Mouse (Mus musculus) c-Kit-positive CD71-negative TER-119-negative erythroid progenitor cells, embryonic 14.5 days (primary cell): ENCODE data around the gene Myo18a.

Experiments used
- DNase-seq: peaks from one replicate; pipeline ENCODE4 v3.0.0-alpha.2; 2013; ENCODE audit warnings: low read depth

The Myo18a gene

DNA sequence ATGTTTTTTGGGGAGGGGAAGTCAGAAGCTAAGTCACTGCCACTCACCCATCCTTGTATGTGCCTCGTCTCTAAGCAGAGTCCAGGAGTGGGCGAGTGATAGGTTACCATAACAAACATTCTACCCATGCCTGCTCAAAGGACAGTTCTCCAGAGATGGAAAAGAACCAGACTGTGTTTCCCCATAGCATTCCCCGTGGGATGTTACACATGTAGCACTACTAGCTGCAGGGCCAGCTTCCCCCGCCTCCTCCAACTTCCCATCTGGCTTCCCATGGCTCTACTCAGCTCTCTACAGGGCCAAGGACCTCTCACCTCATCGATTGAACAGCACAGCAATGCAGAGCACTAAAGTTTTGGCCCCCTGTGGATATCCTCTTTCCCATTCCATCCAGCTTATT, 32.2 kb downstream of the Myo18a start:
- no peak for DNase-seq

- no peak for DNase-seq
Observed at GRCm38 (mm10) chr11:77800491-77800868, 37.4 kb downstream of the Myo18a start.

DNA sequence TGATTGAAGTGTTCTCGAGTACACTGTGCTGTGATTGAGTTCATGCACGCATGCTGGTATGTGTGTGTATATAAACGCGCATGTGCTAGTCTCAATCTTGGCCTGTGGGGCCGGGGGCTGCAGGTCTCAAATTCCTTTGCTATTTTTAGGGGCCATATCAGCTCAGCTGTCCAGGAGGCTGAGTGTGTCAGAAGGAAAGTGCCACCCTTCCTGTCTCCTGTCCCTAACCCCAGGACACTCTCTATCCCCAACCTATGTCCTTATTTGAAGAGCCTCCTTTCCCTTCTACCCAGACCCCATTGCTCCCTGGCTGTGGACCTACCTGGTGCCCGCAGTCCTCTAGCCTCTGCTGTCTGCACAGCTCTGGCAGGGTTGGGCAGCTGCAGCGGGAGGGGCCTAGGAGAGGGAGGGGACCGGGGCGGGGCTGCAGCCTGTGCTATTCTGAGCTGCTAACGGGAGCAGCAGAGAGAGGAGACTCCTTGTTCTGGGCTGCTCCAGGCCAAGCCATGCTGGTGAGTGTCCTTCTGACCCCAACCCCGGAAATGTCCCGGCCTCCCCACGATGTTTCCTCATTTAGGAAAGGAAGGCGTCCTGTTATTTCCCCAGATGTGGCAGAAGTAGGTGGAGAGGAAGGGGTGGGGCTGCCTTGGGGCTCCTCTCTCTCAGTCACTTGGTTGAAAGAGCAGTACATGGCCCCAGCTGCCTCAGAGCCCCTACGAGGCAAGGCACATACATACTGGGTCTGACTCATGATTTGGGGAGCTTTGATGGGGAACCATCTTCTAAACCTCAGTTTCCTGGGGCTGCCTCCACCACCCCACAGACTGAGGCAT, 38.0 kb downstream of the Myo18a start:
- DNase-seq, result no peak

- no peak for DNase-seq
Observed at GRCm38 (mm10) chr11:77802341-77802865, 39.4 kb downstream of the Myo18a start.

DNA sequence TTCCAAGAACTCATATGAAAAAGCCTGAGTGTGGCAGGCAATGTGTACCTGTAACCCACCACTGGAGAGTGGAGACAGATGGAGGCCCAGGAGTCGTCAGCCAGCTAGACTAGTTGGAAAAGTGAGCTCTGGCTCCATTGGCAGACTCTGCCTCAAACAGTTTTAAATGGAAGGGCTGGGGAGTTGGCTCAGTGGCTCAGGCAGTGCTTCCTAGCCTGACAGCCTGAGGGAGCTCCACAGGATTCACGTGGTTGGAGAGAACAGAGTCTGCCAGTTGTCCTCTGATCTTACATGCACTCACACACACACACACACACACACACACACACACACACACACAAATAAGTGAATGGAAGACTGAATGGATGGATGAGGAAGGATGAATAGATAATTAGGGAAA, 43.2 kb downstream of the Myo18a start:
- DNase-seq, result no peak

DNA sequence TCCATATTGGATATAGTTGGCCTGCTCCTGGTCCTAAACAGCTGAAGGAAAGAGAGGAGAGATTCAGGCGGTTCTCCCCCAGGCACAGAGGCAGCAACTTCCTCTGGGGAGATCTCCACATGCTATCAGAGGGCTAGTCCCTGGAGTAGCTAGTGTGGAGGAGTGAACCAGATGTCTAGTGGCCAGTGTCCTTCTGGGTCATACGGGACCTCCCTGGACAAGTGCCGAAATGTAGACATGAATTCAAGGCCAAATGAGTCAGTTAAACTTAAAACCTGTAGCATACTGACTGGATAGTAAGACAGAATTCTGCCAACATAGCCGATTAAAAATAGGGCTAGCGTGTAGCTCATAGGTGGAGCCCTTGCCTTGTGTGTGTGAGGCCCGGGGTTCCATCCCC, 43.8 kb downstream of the Myo18a start:
- no peak for DNase-seq

- DNase-seq, result no peak
Observed at GRCm38 (mm10) chr11:77808051-77808465, 45.0 kb downstream of the Myo18a start.

DNA sequence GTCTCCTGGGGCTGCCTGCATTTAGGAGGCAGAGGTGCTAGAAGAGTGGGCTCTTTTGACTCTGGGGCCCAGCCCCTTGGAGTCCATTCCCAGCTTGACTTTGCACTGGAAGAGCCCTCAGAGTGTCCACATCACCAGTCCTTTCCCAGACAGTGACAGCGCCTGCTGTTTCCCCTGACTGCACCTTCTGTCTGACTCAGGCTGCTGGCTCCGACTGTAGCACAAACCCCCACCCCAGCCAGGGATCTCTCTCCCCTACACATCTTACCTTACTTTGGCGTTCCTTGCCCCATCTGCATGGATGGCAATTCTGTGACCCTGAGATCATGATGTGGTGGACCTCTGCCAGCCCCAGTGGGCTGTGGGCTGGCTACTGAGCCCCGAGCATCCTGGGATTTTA, 46.2 kb downstream of the Myo18a start:
- no peak for DNase-seq

DNA sequence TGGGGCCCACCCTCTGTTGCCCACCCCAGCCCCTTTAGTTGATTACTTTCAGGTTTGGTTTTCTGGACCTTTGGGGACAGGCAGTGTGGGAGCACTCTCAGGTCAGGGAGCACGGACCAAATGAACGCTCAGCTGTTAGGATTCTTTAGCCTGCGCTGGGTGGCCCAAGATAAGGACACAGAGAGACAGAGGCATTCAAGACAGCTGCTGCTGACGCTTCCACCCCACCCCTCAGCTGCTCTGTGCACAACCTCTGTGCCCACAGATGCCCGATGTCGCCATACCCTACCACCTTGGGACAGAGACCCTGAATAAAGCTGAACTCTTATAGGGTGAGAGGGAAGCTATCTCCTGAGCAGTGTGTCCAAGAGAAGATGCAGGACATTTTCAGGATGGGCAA, 47.0 kb downstream of the Myo18a start:
- DNase-seq, result no peak

DNA sequence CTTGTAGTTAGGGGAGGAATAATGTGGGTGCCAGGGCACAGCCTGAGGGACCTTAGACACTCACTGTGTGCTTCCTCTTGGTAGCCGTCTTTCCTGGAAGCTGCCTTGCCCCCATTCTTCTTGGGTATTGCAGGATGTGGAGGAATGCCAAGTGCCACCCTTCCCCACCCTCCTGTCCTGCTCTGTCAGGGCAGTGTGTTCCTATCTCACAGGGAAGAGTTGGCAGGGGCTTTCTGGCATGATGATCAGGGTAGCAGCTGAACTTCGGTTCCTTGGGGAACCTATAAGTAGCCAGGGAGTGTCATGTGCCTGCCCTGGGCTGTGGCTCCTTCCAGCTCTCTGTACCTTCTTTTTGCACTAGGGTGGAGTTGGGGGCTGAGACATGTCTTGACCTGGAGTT, 50.9 kb downstream of the Myo18a start:
- DNase-seq, result no peak

DNA sequence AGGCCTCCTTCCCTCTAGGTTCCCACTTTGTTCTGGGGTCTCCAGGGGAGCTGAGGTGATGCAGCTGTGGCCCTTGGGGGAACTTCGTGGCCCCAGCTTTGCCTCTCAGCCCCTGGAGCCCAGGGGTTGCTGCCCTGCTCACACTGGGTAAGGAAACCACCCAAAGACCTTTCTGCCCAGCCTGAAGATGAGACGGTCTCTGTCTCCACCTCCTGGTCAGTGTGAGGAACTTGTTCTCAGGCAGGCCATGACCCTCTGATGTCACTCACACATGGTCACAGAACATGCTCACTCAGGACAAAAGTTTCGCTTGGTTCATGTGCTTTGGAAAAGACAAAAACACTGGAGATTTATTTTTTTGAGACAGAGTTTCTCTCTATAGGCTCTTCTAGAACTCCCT, 53.0 kb downstream of the Myo18a start:
- DNase-seq, result peak; percentile 76

DNA sequence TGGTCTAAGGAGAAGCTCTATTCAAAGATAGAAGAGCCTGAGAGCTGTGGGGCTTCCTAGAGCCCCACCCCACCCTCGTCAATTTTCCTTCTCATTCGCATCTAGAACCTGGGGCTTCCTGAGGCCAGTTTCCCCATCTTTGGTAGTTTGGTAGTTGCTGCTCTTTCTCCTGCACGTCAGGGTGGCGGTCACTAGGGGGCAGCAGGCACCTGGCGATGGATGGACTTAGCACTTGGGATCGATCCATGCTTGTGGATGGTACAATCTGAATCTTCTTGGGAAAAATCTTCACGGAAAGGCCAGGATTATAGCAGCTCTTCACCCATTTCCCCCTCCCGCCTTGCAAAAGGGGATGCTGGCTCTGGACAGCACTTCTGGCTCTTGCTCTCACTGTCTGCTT, 58.6 kb downstream of the Myo18a start:
- DNase-seq, result no peak

GRCm38 (mm10) chr11:77822781-77823180, 59.7 kb downstream of the Myo18a start:
- peak; percentile 68 for DNase-seq

GRCm38 (mm10) chr11:77825853-77826252, 62.8 kb downstream of the Myo18a start:
- DNase-seq, result peak; percentile 50

DNA sequence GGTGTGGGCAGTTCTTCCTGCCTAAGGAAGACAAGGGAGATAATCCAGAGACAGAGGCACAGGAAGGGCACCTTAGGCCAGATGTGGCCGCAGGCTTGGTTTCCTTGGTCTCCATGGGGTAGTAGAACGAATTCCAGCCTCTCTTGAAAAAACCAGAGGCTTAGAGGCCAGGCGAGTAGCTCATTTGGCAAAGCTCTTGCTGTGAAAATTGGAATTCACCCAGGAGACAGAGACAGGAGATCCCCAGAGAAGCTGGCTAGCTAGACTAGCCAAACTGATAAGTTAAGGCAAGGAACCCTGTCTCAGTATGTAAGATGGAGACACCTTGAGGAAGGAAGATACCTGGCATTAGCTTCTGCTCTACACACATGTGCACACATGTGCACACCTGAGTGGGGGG, 63.3 kb downstream of the Myo18a start:
- DNase-seq, result no peak

- peak; percentile 65 for DNase-seq
Observed at GRCm38 (mm10) chr11:77827241-77827995, 64.4 kb downstream of the Myo18a start.

- DNase-seq, result no peak
Observed at GRCm38 (mm10) chr11:77828163-77828562, 65.1 kb downstream of the Myo18a start.

- no peak for DNase-seq
Observed at GRCm38 (mm10) chr11:77829043-77829841, 66.2 kb downstream of the Myo18a start.

DNA sequence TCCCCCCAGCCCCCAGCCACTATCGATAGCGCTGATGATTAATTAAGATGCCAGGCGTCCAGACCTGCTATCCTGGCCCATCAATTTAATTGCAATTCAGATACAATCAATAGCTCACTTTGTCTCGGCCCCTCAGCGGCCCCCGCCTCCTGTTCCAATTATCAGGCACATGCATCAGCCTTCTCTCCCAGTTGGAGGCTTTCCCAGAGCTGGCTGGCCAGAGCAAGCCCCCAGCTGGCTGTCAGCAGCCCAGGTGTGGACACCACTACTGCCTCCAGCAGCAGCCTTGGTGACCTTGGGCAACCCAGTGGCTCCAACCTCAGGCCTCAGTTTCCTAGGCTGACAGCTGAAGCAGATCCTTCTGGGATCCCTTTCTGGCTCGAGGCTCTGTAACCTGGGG, 67.8 kb downstream of the Myo18a start:
- DNase-seq, result no peak

GRCm38 (mm10) chr11:77832541-77832940, 69.5 kb downstream of the Myo18a start:
- no peak for DNase-seq

DNA sequence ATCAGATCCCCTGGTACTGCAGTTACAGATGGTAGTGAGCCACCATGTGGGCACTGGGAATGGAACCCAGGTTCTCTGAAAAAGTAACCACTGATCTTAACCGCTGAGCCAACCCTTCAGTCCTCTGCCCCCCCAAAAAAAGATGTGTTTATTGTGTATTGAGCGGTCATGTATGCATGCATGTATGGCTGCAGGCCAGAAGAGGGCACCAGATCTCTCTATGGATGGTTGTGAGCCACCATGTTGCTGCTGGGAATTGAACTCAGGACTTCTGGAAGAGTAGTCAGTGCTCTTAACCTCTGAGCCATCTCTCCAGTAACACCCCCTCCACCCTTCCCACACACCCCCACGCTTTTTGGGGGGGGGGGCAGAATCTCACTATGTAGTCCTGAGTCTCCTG, 72.1 kb downstream of the Myo18a start:
- DNase-seq, result no peak

DNA sequence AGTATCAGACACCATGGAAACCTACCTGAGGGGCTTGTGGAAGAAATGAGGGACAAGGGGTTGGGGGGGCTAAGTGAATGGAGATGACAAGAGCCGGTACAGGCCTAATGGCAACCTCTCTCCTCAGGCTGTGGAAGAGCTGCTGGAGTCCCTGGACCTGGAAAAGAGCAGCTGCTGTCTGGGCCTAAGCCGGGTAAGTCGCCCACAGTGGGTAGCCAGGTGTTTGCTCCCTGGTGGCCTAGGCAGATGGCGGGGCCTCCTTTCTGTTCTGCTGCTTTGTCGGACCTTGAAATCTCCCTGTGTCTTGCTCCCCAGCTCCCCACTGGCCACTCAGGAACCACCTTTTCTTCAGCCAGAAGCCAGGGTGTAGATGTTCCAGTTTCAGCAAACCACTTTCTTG, 73.2 kb downstream of the Myo18a start:
- DNase-seq, result no peak
